ENCODE assay signal across 11 mouse cellular contexts in genomic region chr5:112960911-112961310, GRCm38 (mm10). TPM values are rescaled to one million over a fixed set of nuclear protein-coding genes. Genes with fewer than 3 reads are reported as not detected.
DNase-seq lines count a peak whose midpoint lies in the region; ATAC-seq lines count a peak whose summit lies in the region.
"Had no signal": no experiment of that assay in that cellular context is flagged by ENCODE, and none has a peak within 500 bp of the region (broad histone marks: within the 10 kb centered on the region; RNA-seq: fewer than 3 reads in every experiment).

No protein-coding gene starts in this region.

- ATAC-seq in kidney, embryonic 14.5 days (ENCODE audit: low FRiP score, low TSS enrichment), result peak; percentile 81
- ATAC-seq in intestine, embryonic 16.5 days, result peak; percentile 48; the same call in 1 of the 2 replicates
- no peak for ATAC-seq in CD4-positive, CD25-positive, alpha-beta regulatory T cell, adult 4 months

- H3K27me3 ChIP-seq in kidney, embryonic 14.5 days (ENCODE audit: control insufficient read depth, insufficient read depth, low read length), result no peaks in the 10 kb centered on the region
- no peaks in the 10 kb centered on the region for H3K27me3 ChIP-seq in intestine, embryonic 16.5 days (replicated peaks; ENCODE audit: control insufficient read depth, insufficient read depth, low read length)

- no peak for DNase-seq in kidney, postnatal 14 days
- peak; percentile 22 for DNase-seq in Muller cell, postnatal 12 days (ENCODE audit: inconsistent ontology term)
- peak; percentile 20 for DNase-seq in embryo, embryonic 9.5 days (ENCODE audit: extremely low spot score)
- DNase-seq in right cerebral cortex, postnatal 4 days, result no peak
- DNase-seq: cerebellum, adult 9-10 months; heart, postnatal 36 days; left cerebral cortex, postnatal 4 days; lung, adult 2 months had no signal

- H3K9me3 ChIP-seq in kidney, embryonic 14.5 days (ENCODE audit: control insufficient read depth, low read length), result no peaks in the 10 kb centered on the region
- H3K9me3 ChIP-seq in intestine, embryonic 16.5 days (ENCODE audit: control insufficient read depth, low read length), result no peaks in the 10 kb centered on the region

- WGBS in kidney, embryonic 14.5 days, result 10% methylated on average over 3 of the region's 3 CpGs
- 30% methylated on average over 3 of the region's 3 CpGs for WGBS in intestine, embryonic 16.5 days

- no peaks in the 10 kb centered on the region for H3K36me3 ChIP-seq in kidney, embryonic 14.5 days (ENCODE audit: control insufficient read depth, insufficient read depth, low read length)
- no peaks in the 10 kb centered on the region for H3K36me3 ChIP-seq in intestine, embryonic 16.5 days (ENCODE audit: control insufficient read depth, insufficient read depth, low read length)

- peaks cover 47% of the 10 kb centered on the region for H3K4me1 ChIP-seq in kidney, embryonic 14.5 days (ENCODE audit: control insufficient read depth, insufficient read depth, low read length)
- H3K4me1 ChIP-seq in intestine, embryonic 16.5 days (ENCODE audit: control insufficient read depth, insufficient read depth, low read length), result peaks cover 10% of the 10 kb centered on the region; the same call in 1 of the 2 replicates

- no peak overlapping the region for H3K4me3 ChIP-seq in kidney, embryonic 14.5 days (ENCODE audit: low read length)
- H3K4me3 ChIP-seq in intestine, embryonic 16.5 days (ENCODE audit: low read length), result no peak overlapping the region

- no peak overlapping the region for H3K4me2 ChIP-seq in kidney, embryonic 14.5 days (replicated peaks; ENCODE audit: low read depth, low read length)
- no peak overlapping the region for H3K4me2 ChIP-seq in intestine, embryonic 16.5 days (ENCODE audit: low read depth, low read length)

- no peak overlapping the region for H3K9ac ChIP-seq in kidney, embryonic 14.5 days (ENCODE audit: low read depth, low read length)
- H3K9ac ChIP-seq in intestine, embryonic 16.5 days (ENCODE audit: low read depth, low read length), result no peak overlapping the region

- H3K27ac ChIP-seq in kidney, embryonic 14.5 days (ENCODE audit: low read depth, low read length), result no peak overlapping the region; the same call in 1 of the 2 replicates
- peak overlapping the region; percentile 38; the same call in 1 of the 2 replicates for H3K27ac ChIP-seq in intestine, embryonic 16.5 days (ENCODE audit: low read length)

RNA-seq across cellular contexts. Expression of gene Grk3, which starts 54.7 kb away (rescaled TPM):
- polyA plus RNA-seq in kidney, embryonic 14.5 days (2014; fragmentation: Nextera tagmentation; extraction: Ambion mirVana), result 7.7 and 9.9 TPM in 2 replicates
- polyA plus RNA-seq in intestine, embryonic 16.5 days (2015; fragmentation: Nextera tagmentation; extraction: Ambion mirVana), result 10.6 and 11.9 TPM in 2 replicates
- polyA plus RNA-seq in CD4-positive, CD25-positive, alpha-beta regulatory T cell, adult 4 months (2017; shearing (Covaris generic)), result under 1 TPM in 1 of 2 experiments, not detected in 1; 0.25 TPM

Comparison
In these comparisons a context has a peak if more than half of its experiments do, and no peak if none do; other contexts are left out.
1. DNase-seq: peak in Muller cell, postnatal 12 days (single experiment) and embryo, embryonic 9.5 days (single experiment); none in kidney, postnatal 14 days (single experiment) and right cerebral cortex, postnatal 4 days (single experiment).